Mouse (Mus musculus) CH12.LX (cell line): ENCODE measurements at regions not wholly inside any gene's neighbourhood (a gene's known extent, or its start where the extent isn't known, plus 50 kb on each side); places are given as distances from the start of the nearest gene placed in this dataset.

ENCODE experiments used
- DNase-seq: peaks from one replicate; pipeline ENCODE4 v3.0.0-alpha.2; 2013; ENCODE audit errors: extremely low read depth
- H3K27ac ChIP-seq: 2 replicates; pipeline ENCODE4 v1.5.1; 2012; ENCODE audit warnings: low read depth, mild to moderate bottlenecking, control low read depth, moderate library complexity; ENCODE audit not compliant: insufficient read depth
- H3K27me3 ChIP-seq: replicated peaks from 2 replicates; pipeline ENCODE3; 2012; ENCODE audit warnings: inconsistent platforms
- H3K36me3 ChIP-seq, 2 experiments: replicated peaks in 1 of 2; 2 replicates each; pipeline versions ENCODE3 to v1.6.1; 2012; ENCODE audit warnings: inconsistent platforms in 1 of 2, low read length in 1 of 2, mild to moderate bottlenecking in 1 of 2, mixed read lengths in 1 of 2, moderate library complexity in 1 of 2; ENCODE audit not compliant: control insufficient read depth in 1 of 2, insufficient read depth in 1 of 2
- H3K4me1 ChIP-seq, 2 experiments: 2 replicates each; pipeline ENCODE4 v1.6.1; 2012; ENCODE audit warnings: inconsistent platforms in 1 of 2, moderate library complexity in 1 of 2; ENCODE audit not compliant: insufficient read depth in 2 of 2, control insufficient read depth in 1 of 2
- H3K4me2 ChIP-seq: 2 replicates; pipeline ENCODE4 v1.6.1; 2012; ENCODE audit warnings: low read depth, mild to moderate bottlenecking, control low read depth; ENCODE audit not compliant: poor library complexity, insufficient read depth, severe bottlenecking
- H3K4me3 ChIP-seq, 3 experiments: fragments of 150-350 bp in 1 of 3; sonication (generic) in 1 of 3; replicated peaks in 1 of 3; 2 replicates each; pipeline versions ENCODE3 to v1.5.1; 2011 to 2012; ENCODE audit warnings: low read depth in 2 of 3, low read length in 2 of 3, mild to moderate bottlenecking in 2 of 3, moderate library complexity in 2 of 3, control low read depth in 1 of 3, improper control_type of control experiment in 1 of 3, inconsistent platforms in 1 of 3, mixed read lengths in 1 of 3; ENCODE audit not compliant: poor library complexity in 1 of 3
- H3K79me2 ChIP-seq: replicated peaks from 2 replicates; pipeline ENCODE4 v1.6.1; 2012; ENCODE audit warnings: mild to moderate bottlenecking, moderate library complexity; ENCODE audit not compliant: control insufficient read depth, poor library complexity, insufficient read depth, severe bottlenecking; ENCODE audit errors: extremely low read depth
- H3K9ac ChIP-seq: 2 replicates; pipeline ENCODE4 v1.6.1; 2012; ENCODE audit warnings: low read depth, mild to moderate bottlenecking, control low read depth, moderate library complexity; ENCODE audit not compliant: insufficient read depth
- H3K9me3 ChIP-seq: replicated peaks from 2 replicates; pipeline ENCODE3; 2012; ENCODE audit warnings: low read length, inconsistent platforms, mixed read lengths
- GABPA ChIP-seq: IDR thresholded peaks from 2 replicates; pipeline ENCODE4 v1.6.1; 2012; ENCODE audit warnings: low read depth, low read length, improper control_type of control experiment, inconsistent platforms; ENCODE audit not compliant: insufficient replicate concordance
- HCFC1 ChIP-seq: IDR thresholded peaks from 2 replicates; pipeline ENCODE4 v1.6.1; 2012; ENCODE audit warnings: low read depth, mild to moderate bottlenecking, inconsistent platforms, low read length, improper control_type of control experiment
- IRF4 ChIP-seq: IDR thresholded peaks from 2 replicates; pipeline ENCODE4 v1.6.1; 2014; ENCODE audit warnings: low read depth, mild to moderate bottlenecking, inconsistent platforms, low read length, improper control_type of control experiment
- KAT2A ChIP-seq: IDR thresholded peaks from 2 replicates; pipeline ENCODE4 v1.6.1; 2012; ENCODE audit warnings: low read length, improper control_type of control experiment, inconsistent platforms; ENCODE audit not compliant: insufficient replicate concordance
- MAX ChIP-seq: IDR thresholded peaks from 2 replicates; pipeline ENCODE4 v1.6.1; 2011; ENCODE audit warnings: low read length, improper control_type of control experiment
- MXI1 ChIP-seq: IDR thresholded peaks from 2 replicates; pipeline ENCODE4 v1.6.1; 2011; ENCODE audit warnings: mild to moderate bottlenecking, low read depth, low read length, improper control_type of control experiment
- MYC ChIP-seq: IDR thresholded peaks from 2 replicates; pipeline ENCODE4 v1.6.1; 2011; ENCODE audit warnings: low read depth, mild to moderate bottlenecking, improper control_type of control experiment, low read length
- PAX5 ChIP-seq: IDR thresholded peaks from 2 replicates; pipeline ENCODE4 v1.6.1; 2012; ENCODE audit warnings: low read length, inconsistent platforms, mixed read lengths
- POLR2A ChIP-seq: IDR thresholded peaks from 2 replicates; pipeline ENCODE4 v1.6.1; 2011; ENCODE audit warnings: low read depth, mild to moderate bottlenecking, improper control_type of control experiment, low read length
- POLR2AphosphoS2 ChIP-seq: IDR thresholded peaks from 2 replicates; pipeline ENCODE4 v1.6.1; 2011; ENCODE audit warnings: low read depth, low read length, improper control_type of control experiment
- RAD21 ChIP-seq: IDR thresholded peaks from 2 replicates; pipeline ENCODE4 v1.6.1; 2011; ENCODE audit warnings: low read depth, mild to moderate bottlenecking, low read length, improper control_type of control experiment, moderate library complexity
- RCOR1 ChIP-seq: conservative IDR thresholded peaks from 2 replicates; pipeline ENCODE4 v1.6.1; 2012; ENCODE audit warnings: low read depth, mild to moderate bottlenecking, inconsistent platforms, low read length, improper control_type of control experiment
- SIN3A ChIP-seq: IDR thresholded peaks from 2 replicates; pipeline ENCODE4 v1.6.1; 2012; ENCODE audit warnings: low read length, improper control_type of control experiment, inconsistent platforms
- SMC3 ChIP-seq: IDR thresholded peaks from 2 replicates; pipeline ENCODE4 v1.6.1; 2011; ENCODE audit warnings: low read depth, low read length, improper control_type of control experiment
- TBP ChIP-seq: conservative IDR thresholded peaks from 2 replicates; pipeline ENCODE4 v1.6.1; 2011; ENCODE audit warnings: low read depth, low read length, improper control_type of control experiment
- TCF12 ChIP-seq: IDR thresholded peaks from 2 replicates; pipeline ENCODE4 v1.6.1; 2014; ENCODE audit warnings: low read depth, mild to moderate bottlenecking, inconsistent platforms, low read length, improper control_type of control experiment
- UBTF ChIP-seq: IDR thresholded peaks from 2 replicates; pipeline ENCODE4 v1.6.1; 2012; ENCODE audit warnings: low read depth, mild to moderate bottlenecking, inconsistent platforms, low read length, improper control_type of control experiment, moderate library complexity
- USF1 ChIP-seq: IDR thresholded peaks from 2 replicates; pipeline ENCODE4 v1.6.1; 2014; ENCODE audit warnings: low read depth, mild to moderate bottlenecking, inconsistent platforms, low read length, improper control_type of control experiment
- ZC3H11A ChIP-seq: IDR thresholded peaks from 2 replicates; pipeline ENCODE4 v1.6.1; 2012; ENCODE audit warnings: low read depth, mild to moderate bottlenecking, inconsistent platforms, low read length, improper control_type of control experiment
- ZKSCAN1 ChIP-seq: IDR thresholded peaks from 2 replicates; pipeline ENCODE4 v1.6.1; 2012; ENCODE audit warnings: low read depth, inconsistent platforms, low read length, improper control_type of control experiment, borderline replicate concordance
- ZMIZ1 ChIP-seq: IDR thresholded peaks from 2 replicates; pipeline ENCODE4 v1.6.1; 2012; ENCODE audit warnings: low read depth, mild to moderate bottlenecking, inconsistent platforms, low read length, improper control_type of control experiment
- ZNF384 ChIP-seq: IDR thresholded peaks from 2 replicates; pipeline ENCODE4 v1.6.1; 2012; ENCODE audit warnings: low read depth, low read length, improper control_type of control experiment, inconsistent platforms
- dilution Hi-C: fragments of 300-500 bp; cut with MboI; formaldehyde crosslinking; loops from 2 replicates; pipeline ENCODE4 v1.14.3; 2020; ENCODE audit warnings: low sequenced_read_pairs; ENCODE audit not compliant: extremely low pct_unique_long_range_greater_than_20kb, extremely low pct_ligation_motif_present
- in situ Hi-C: fragments of 300-500 bp; cut with MboI; formaldehyde crosslinking; loops from 3 replicates; pipeline ENCODE4 v1.14.3; 2019; ENCODE audit warnings: low sequenced_read_pairs, low pct_ligation_motif_present, low pct_unique_long_range_greater_than_20kb, mixed read lengths

- Histone ChIP-seq H3K9me3 (no peaks in the 10 kb centered on the region), H3K27me3 (no peaks in the 10 kb centered on the region), H3K79me2 (no peaks in the 10 kb centered on the region), H3K36me3 (no peaks in the 10 kb centered on the region), H3K4me1 (peaks cover 11 to 19% of the 10 kb centered on the region in 2 experiments; a peak in 3 of 4 replicates), H3K4me3 (no peak overlapping the region)
- in situ Hi-C loops, result no loop called here
- DNase-seq, result no peak
- TF ChIP-seq ZKSCAN1 (no peak), PAX5 (no peak), MYC (no peak), IRF4 (no peak), POLR2A (no peak), GABPA (no peak), TCF12 (no peak), TBP (no peak), ZC3H11A (no peak), POLR2AphosphoS2 (no peak), RAD21 (no peak), SIN3A (no peak), ZMIZ1 (no peak), MXI1 (no peak), KAT2A (no peak), MAX (no peak), USF1 (no peak), RCOR1 (no peak), ZNF384 (no peak), SMC3 (no peak)
- TF ChIP-seq, all 38 proteins: peak for 0
- no peak overlapping the region for H3K27ac ChIP-seq
- H3K4me2 ChIP-seq, result no peak overlapping the region
- dilution Hi-C loops, result no loop called here
- no peak overlapping the region for H3K9ac ChIP-seq
Measured at GRCm38 (mm10) chr16:49977276-49977675, 176.9 kb downstream of the Cd47 start.

DNA sequence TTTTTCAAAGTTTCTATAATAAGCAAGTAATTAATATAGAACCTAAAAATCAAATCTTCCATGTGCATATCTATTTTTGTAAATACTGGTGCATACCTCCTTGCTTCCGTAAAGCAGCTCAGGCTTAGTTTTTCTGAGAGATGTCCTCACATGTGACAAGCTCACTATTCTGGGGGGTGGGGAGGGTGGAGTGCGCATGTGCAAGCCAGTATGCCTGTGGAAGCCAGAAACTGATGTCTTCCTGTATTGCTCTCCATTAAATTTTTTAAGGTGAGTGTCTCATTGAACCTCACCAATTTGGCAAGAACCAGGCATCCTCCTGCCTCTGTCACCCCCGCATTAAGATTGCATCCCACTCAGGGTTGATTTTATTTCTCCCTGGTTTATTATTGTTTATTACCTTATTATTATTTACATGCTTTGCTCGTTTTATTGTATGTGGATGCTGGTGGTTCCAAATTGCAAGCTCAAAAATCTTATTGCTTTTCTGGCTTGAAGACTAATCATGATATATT, 179.2 kb downstream of the Cd47 start:
- Histone ChIP-seq H3K36me3 (no peaks in the 10 kb centered on the region), H3K4me3 (no peak overlapping the region), H3K4me1 (peaks cover 20 to 34% of the 10 kb centered on the region in 2 experiments), H3K79me2 (no peaks in the 10 kb centered on the region), H3K9me3 (no peaks in the 10 kb centered on the region), H3K27me3 (no peaks in the 10 kb centered on the region), H3K9ac (no peak overlapping the region), H3K27ac (no peak overlapping the region), H3K4me2 (no peak overlapping the region)
- in situ Hi-C loops, result no loop called here
- no peak for TF ChIP-seq HCFC1
- TF ChIP-seq ZC3H11A, result no peak
- TF ChIP-seq UBTF, result no peak
- DNase-seq, result no peak
- dilution Hi-C loops, result no loop called here
